Mouse (Mus musculus): ENCODE results near the gene Ppargc1a. TPM values are rescaled to one million over a fixed set of nuclear protein-coding genes. Genes with fewer than 3 reads are reported as not detected.

The Ppargc1a gene
- polyA plus RNA-seq, 1 experiment from 2014 or later: 2.6 TPM

DNA sequence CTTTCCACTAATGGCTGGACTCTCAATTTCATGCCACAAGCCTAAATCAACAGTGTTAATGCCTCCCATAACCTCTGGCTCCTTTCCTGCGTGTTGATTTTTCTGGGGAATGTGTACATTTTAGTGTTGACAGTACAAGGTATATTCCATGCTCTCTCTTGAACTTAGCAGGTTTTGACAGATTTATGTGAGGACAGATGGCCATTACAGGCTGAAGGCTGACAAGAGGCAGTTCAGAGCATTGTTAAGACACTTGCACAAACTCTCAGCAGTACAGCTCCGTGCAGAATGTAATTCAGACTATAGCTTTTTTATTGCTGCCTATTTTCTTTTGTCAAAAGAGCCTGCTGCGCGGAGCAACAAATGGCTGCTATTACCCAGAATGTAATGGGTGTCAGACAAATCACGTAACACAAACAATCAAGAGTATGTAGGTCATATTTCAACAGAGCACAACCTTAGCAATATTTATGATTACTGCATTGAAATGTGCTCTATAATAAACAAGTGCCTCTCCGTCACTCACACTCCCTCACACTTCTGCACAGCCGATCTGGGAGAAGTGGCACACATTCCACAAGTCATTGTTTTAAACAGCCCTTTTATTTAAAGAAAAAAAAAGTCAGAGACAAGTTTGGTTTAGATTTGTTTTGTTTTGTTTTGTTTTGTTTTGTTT, 89.1 kb downstream of the Ppargc1a start:
- Histone ChIP-seq H3K27ac (replicated peaks) (no peak overlapping the region), H3K9me3 (no peaks in the 10 kb centered on the region), H3K4me1 (peaks cover 15% of the 10 kb centered on the region), H3K4me3 (no peak overlapping the region), H3K36me3 (replicated peaks) (no peaks in the 10 kb centered on the region), H3K27me3 (replicated peaks; ENCODE audit: low read depth, poor library complexity, severe bottlenecking) (no peaks in the 10 kb centered on the region)
- DNase-seq (ENCODE audit: low spot score): no peak
- WGBS: 47% methylated on average over 7 of the region's 7 CpGs

DNA sequence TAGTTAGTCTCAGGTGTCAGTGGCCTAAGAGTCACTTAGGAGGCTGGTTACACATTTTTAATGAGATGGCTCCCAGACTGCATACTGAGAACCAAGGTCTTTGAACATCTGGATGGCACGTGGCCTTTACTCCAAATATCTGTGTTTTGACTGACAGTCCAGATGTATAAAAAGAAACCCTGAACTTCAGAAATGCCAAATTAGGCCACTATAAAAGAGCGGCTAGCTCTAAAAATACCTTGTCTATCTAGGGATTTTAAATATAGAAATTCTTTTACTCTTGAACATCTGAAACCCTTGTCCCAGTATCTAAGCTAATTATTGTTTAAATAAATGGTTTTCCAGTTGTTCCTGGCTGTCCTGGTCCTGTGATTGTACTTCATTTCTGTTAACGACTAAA, 90.4 kb downstream of the Ppargc1a start:
- WGBS: 74% methylated on average over 3 of the region's 3 CpGs
- Histone ChIP-seq H3K27me3 (replicated peaks; ENCODE audit: low read depth, poor library complexity, severe bottlenecking) (no peaks in the 10 kb centered on the region), H3K9me3 (no peaks in the 10 kb centered on the region; the same call in 1 of the 2 replicates), H3K4me3 (no peak overlapping the region), H3K36me3 (replicated peaks) (no peaks in the 10 kb centered on the region), H3K27ac (replicated peaks) (no peak overlapping the region), H3K4me1 (peaks cover 15% of the 10 kb centered on the region)
- DNase-seq (ENCODE audit: low spot score): no peak

DNA sequence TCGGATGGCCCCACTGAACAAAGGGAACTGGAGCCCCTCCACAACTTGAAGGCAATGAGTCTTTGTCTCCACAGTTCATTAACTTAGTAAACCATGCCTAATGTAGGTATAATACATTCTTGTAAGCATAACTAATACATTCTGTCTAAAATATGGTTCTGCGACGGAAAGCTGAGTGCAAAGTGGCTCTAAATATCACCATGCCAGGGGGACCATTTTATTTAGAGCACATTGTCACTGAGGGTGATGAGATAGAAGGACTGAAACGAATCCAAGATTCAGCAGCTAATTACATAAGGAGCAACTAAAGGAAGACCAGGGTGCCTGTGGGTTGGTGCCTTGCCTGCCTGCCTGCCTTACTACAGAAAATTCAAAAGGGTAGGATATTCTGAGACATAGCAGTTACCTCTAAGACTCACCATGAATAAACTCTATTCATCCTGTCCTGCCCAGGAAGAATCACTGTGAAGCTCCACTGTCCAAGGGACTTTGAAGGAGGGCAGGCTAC, 92.4 kb downstream of the Ppargc1a start:
- no peak overlapping the region for H3K27ac ChIP-seq (replicated peaks)
- H3K4me1 ChIP-seq: peaks cover 15% of the 10 kb centered on the region
- H3K4me3 ChIP-seq: no peak overlapping the region
- no peak for DNase-seq (ENCODE audit: low spot score)
- WGBS: 75% methylated on average over 4 of the region's 4 CpGs
- H3K27me3 ChIP-seq (replicated peaks; ENCODE audit: low read depth, poor library complexity, severe bottlenecking): no peaks in the 10 kb centered on the region
- H3K9me3 ChIP-seq: no peaks in the 10 kb centered on the region; the same call in 1 of the 2 replicates
- H3K36me3 ChIP-seq (replicated peaks): no peaks in the 10 kb centered on the region

DNA sequence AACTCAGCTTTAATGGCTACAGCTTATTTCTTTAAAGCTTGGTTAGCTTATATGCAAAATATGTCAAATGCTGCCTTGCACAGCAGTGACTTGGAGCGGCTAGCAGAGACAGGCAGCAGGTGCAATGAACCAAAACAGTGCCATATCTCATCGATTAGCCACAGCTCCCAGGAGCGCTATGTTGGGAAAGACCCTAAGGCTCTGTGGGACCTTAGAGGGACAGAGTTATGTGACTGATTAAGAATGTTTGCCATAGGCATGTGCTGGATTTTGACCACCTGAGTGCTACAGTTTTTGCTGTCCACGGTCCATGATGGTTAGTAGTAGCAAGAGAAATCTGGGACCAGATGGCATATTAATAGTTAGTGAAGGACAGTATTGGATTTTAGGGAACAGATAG, 95.9 kb downstream of the Ppargc1a start:
- no peak overlapping the region for H3K27ac ChIP-seq (replicated peaks)
- no peaks in the 10 kb centered on the region; the same call in 1 of the 2 replicates for H3K9me3 ChIP-seq
- no peaks in the 10 kb centered on the region for H3K4me1 ChIP-seq
- 74% methylated on average over 4 of the region's 4 CpGs for WGBS
- H3K36me3 ChIP-seq (replicated peaks): no peaks in the 10 kb centered on the region
- H3K27me3 ChIP-seq (replicated peaks; ENCODE audit: low read depth, poor library complexity, severe bottlenecking): no peaks in the 10 kb centered on the region
- no peak for DNase-seq (ENCODE audit: low spot score)
- H3K4me3 ChIP-seq: no peak overlapping the region

DNA sequence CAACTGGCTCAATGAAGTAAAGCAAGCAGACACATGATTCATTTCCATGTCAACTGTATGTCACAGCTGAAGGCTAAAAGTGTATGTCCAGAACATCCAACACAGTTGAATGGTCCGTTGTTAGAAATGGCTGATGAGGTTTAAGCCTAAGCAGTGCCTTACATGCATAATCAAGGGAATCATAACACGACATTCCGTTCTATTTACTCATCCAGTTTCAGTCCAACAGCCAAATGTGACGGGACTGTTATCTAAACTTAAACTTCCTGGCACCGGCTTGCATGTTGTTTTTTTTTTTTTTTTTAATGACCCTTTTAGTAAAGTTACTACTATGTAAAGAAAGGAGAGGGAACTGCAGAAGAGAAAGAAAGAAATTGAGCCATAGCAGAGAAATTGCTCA, 101.5 kb downstream of the Ppargc1a start:
- Histone ChIP-seq H3K4me3 (no peak overlapping the region), H3K36me3 (replicated peaks) (no peaks in the 10 kb centered on the region), H3K9me3 (no peaks in the 10 kb centered on the region), H3K4me1 (no peaks in the 10 kb centered on the region), H3K27ac (replicated peaks) (no peak overlapping the region), H3K27me3 (replicated peaks; ENCODE audit: low read depth, poor library complexity, severe bottlenecking) (no peaks in the 10 kb centered on the region)
- no peak for DNase-seq (ENCODE audit: low spot score)
- 78% methylated on average over 5 of the region's 5 CpGs for WGBS

DNA sequence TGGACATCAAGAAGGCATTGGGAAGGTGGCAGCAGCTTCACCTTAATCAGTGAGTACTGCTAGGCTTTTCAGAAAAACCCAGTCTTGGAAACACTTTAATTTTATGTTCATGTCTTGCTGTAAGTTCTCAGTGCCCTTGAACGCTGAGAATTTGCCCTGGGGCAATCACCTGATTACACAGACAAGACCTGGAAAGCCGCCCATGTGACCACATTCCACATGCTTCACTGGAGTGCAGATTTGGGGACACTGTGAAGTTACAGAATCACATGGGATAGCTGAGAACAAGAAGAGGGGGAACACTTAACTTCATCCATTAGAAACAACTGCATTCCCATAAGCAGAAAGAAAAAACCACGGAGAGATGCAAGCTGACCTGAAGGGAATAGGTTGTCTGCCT, 115.5 kb downstream of the Ppargc1a start:
- 55% methylated on average over 3 of the region's 3 CpGs for WGBS
- DNase-seq (ENCODE audit: low spot score): peak; percentile 39
- no peaks in the 10 kb centered on the region for H3K27me3 ChIP-seq (replicated peaks; ENCODE audit: low read depth, poor library complexity, severe bottlenecking)
- no peaks in the 10 kb centered on the region for H3K9me3 ChIP-seq
- no peak overlapping the region for H3K4me3 ChIP-seq
- no peak overlapping the region for H3K27ac ChIP-seq (replicated peaks)
- H3K36me3 ChIP-seq (replicated peaks): no peaks in the 10 kb centered on the region
- 0 out of 2 replicates have a peak, but pooled peaks cover 3% of the 10 kb centered on the region for H3K4me1 ChIP-seq

DNA sequence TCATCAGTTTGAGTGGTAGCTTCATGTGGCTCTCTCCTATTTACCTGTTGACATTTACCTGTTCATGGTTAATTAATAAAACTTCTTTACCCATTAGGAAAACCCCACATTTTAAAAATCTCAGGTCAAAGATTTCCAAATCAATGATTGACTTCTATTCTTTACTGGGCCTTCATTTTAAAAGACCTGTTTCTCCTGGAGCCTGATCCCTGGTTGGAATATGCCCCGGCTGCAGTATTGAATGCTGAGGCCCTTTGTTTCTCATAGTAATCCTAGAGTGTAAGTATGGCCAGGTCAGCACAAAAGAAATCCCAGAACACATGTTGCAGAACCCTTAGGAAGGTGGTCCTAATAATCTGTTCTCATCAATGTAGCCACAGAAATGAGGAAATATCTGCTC, 119.9 kb downstream of the Ppargc1a start:
- WGBS: 79% methylated on average over 1 of the region's 1 CpGs
- no peak overlapping the region for H3K27ac ChIP-seq (replicated peaks)
- H3K27me3 ChIP-seq (replicated peaks; ENCODE audit: low read depth, poor library complexity, severe bottlenecking): no peaks in the 10 kb centered on the region
- H3K36me3 ChIP-seq (replicated peaks): no peaks in the 10 kb centered on the region
- H3K4me1 ChIP-seq: 0 out of 2 replicates have a peak, but pooled peaks cover 3% of the 10 kb centered on the region
- no peaks in the 10 kb centered on the region for H3K9me3 ChIP-seq
- no peak for DNase-seq (ENCODE audit: low spot score)
- H3K4me3 ChIP-seq: no peak overlapping the region

DNA sequence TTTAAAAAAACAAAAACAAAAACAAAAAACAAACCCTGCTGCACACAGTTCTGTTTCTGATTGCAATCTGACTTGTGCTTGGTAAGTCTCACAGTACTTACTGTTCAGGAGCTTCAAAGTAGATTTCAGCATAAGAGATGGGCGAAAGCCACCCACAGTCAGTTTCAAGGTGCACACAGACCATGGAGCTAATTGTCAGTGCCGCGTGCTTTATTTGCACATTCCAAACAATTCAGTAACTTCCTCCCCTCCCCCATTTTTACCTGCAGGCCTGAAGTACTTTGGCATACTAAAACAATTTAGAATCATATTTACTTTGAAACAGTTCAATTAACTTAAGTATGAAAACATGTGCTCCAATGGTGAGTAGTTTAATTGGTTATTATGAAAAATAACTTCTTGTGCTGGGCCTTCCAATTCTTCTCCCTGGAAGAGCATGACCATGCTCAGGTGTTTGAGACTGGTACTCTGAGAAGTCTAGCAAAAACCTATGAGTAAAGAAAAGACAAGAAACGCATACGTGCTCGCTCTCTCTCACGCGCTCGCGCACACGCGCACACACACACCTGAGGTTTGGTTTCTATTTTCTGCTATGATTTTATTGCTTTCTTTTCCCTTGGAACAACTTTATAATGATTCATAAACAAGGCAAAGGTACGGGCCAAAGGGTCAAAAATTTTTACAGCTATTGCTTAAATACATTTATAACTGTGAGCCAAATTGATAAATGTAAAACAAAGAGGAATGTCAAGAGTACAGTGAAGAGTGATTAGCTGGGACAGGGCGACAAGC, 121.0 kb downstream of the Ppargc1a start:
- 94% methylated on average over 14 of the region's 14 CpGs for WGBS
- no peak for DNase-seq (ENCODE audit: low spot score)
- Histone ChIP-seq H3K4me3 (no peak overlapping the region), H3K9me3 (no peaks in the 10 kb centered on the region), H3K27ac (replicated peaks) (no peak overlapping the region), H3K36me3 (replicated peaks) (no peaks in the 10 kb centered on the region), H3K4me1 (no peaks in the 10 kb centered on the region), H3K27me3 (replicated peaks; ENCODE audit: low read depth, poor library complexity, severe bottlenecking) (no peaks in the 10 kb centered on the region)

DNA sequence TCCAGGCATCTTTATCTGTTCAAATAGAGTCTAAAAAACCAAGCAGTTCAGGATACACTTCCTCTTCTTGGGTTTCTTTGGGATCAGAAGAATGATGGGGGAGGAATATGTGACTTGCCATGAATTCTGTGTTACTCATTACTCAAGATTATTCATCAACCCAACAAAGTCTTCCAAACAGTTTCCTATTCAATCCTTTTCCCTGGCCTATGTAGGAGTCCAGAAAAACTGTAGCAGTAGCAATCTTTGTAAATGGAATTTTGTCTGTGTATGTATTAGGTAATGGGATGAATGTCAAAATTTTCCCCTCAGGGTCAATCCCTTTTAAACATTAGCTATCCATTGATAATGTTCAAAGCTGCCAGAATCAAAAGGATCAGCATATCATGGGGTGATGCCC, 121.8 kb downstream of the Ppargc1a start:
- no peak overlapping the region for H3K27ac ChIP-seq (replicated peaks)
- no peaks in the 10 kb centered on the region for H3K4me1 ChIP-seq
- H3K36me3 ChIP-seq (replicated peaks): no peaks in the 10 kb centered on the region
- H3K4me3 ChIP-seq: no peak overlapping the region
- DNase-seq (ENCODE audit: low spot score): no peak
- H3K9me3 ChIP-seq: no peaks in the 10 kb centered on the region
- no peaks in the 10 kb centered on the region for H3K27me3 ChIP-seq (replicated peaks; ENCODE audit: low read depth, poor library complexity, severe bottlenecking)

DNA sequence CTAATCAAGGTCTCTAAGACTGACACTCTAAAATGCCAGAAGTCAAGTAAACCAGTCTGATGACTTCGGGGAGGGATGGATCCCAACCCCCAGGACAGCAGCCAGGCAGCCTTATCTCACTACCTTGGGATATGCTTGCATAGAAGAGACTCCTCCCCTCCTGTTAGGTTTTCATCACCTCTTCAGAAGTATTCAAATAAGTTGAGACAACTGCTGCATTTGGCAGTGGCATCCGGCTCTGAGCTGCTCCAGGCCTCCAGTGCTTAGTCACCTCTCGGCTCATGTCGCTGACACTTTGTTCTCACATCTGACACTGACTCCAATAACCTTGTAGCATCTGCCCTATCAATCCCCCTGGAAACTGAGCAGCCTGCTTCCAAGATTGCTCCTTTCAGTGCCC, 127.8 kb downstream of the Ppargc1a start:
- peaks cover 10% of the 10 kb centered on the region for H3K4me1 ChIP-seq
- H3K36me3 ChIP-seq (replicated peaks): no peaks in the 10 kb centered on the region
- H3K27me3 ChIP-seq (replicated peaks; ENCODE audit: low read depth, poor library complexity, severe bottlenecking): no peaks in the 10 kb centered on the region
- no peak for DNase-seq (ENCODE audit: low spot score)
- no peak overlapping the region for H3K4me3 ChIP-seq
- no peaks in the 10 kb centered on the region for H3K9me3 ChIP-seq
- no peak overlapping the region for H3K27ac ChIP-seq (replicated peaks)
- whole genome bisulfite sequencing: 34% methylated on average over 4 of the region's 4 CpGs

DNA sequence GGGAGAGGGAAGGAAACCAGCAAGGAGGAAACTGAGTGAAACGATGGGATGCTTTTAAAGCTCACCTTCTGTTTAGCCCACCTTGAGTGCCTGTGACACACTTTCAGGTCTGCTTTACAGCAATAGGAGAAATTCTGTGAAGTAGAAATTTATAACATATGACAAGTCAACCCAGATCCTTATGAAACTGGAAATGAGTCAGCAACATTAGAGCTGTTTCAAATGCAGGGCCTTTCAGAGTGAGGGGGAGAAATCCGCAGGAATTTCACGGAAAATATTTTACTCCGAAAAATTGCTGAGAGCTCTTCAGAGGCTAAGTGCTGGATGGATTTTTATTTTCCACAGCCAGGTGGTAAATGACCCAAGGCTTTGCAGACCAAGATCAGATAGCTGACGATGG, 133.6 kb downstream of the Ppargc1a start:
- H3K9me3 ChIP-seq: no peaks in the 10 kb centered on the region
- DNase-seq (ENCODE audit: low spot score): no peak
- H3K36me3 ChIP-seq (replicated peaks): no peaks in the 10 kb centered on the region
- H3K4me1 ChIP-seq: no peaks in the 10 kb centered on the region
- no peak overlapping the region for H3K4me3 ChIP-seq
- WGBS: 88% methylated on average over 5 of the region's 5 CpGs
- H3K27me3 ChIP-seq (replicated peaks; ENCODE audit: low read depth, poor library complexity, severe bottlenecking): no peaks in the 10 kb centered on the region
- H3K27ac ChIP-seq (replicated peaks): no peak overlapping the region

DNA sequence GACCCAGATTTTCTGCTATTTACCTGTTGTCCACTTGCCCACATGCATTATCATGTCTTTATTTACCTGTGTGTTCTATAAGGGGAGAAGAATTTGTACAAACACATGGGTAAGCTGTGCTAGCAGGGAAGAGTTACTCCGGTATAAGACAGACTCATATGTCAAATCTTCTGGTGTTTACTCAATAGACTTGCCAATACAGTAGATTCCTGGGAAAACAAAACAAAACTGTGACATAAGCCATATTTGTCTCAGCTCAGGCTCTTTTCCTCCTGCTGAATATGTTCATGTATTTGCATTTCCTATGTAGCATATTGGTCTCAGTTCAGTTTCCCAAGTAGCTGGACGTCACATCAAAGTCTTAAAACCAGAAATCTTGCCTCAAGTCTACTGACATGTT, 135.0 kb downstream of the Ppargc1a start:
- Histone ChIP-seq H3K27ac (replicated peaks) (no peak overlapping the region), H3K4me1 (no peaks in the 10 kb centered on the region), H3K4me3 (no peak overlapping the region), H3K27me3 (replicated peaks; ENCODE audit: low read depth, poor library complexity, severe bottlenecking) (no peaks in the 10 kb centered on the region), H3K36me3 (replicated peaks) (no peaks in the 10 kb centered on the region), H3K9me3 (no peaks in the 10 kb centered on the region)
- 95% methylated on average over 2 of the region's 2 CpGs for WGBS
- no peak for DNase-seq (ENCODE audit: low spot score)

DNA sequence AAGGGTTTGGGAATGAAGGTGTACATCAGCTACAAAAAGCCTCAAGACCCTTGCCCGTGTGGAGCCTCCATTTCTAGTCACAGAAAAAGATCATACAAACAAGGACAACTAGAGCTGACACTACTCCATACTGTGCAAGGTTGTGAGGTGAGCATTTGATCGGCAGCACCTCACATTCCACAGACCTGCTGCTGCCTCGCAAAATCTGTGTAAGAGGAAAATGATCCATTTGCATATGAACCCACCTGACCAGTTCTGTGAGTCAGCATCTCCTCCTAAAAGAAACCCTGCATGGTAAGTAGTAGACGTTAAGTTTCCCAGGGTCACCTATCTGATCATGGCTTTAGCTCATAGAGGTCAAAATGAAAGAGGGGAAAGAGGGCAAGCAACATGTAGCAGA, 135.5 kb downstream of the Ppargc1a start:
- H3K4me1 ChIP-seq: no peaks in the 10 kb centered on the region
- 65% methylated on average over 4 of the region's 4 CpGs for WGBS
- no peaks in the 10 kb centered on the region for H3K27me3 ChIP-seq (replicated peaks; ENCODE audit: low read depth, poor library complexity, severe bottlenecking)
- H3K36me3 ChIP-seq (replicated peaks): no peaks in the 10 kb centered on the region
- H3K27ac ChIP-seq (replicated peaks): no peak overlapping the region
- no peaks in the 10 kb centered on the region for H3K9me3 ChIP-seq
- no peak overlapping the region for H3K4me3 ChIP-seq
- no peak for DNase-seq (ENCODE audit: low spot score)

Measured in embryonic facial prominence, embryonic 10.5 days (tissue).